Mouse (Mus musculus) testis, adult 2 months (tissue): ENCODE results near the gene Upk1a. TPM values are rescaled to one million over a fixed set of nuclear protein-coding genes. Genes with fewer than 3 reads are reported as not detected.

Experiments used
- H3K27ac ChIP-seq: fragments of 200-500 bp; 2 replicates; pipeline ENCODE4 v1.5.1; 2012; ENCODE audit warnings: low read depth, low read length; ENCODE audit not compliant: control insufficient read depth, insufficient read depth
- H3K27me3 ChIP-seq: fragments of 200-500 bp; 2 replicates; pipeline ENCODE4 v1.6.1; 2012; ENCODE audit warnings: mild to moderate bottlenecking, low read length, moderate library complexity; ENCODE audit not compliant: control insufficient read depth, insufficient read depth
- H3K36me3 ChIP-seq: fragments of 200-500 bp; 2 replicates; pipeline ENCODE4 v1.6.1; 2012; ENCODE audit warnings: mild to moderate bottlenecking, low read length; ENCODE audit not compliant: control insufficient read depth, insufficient read depth
- H3K4me1 ChIP-seq: fragments of 200-500 bp; 2 replicates; pipeline ENCODE4 v1.6.1; 2012; ENCODE audit warnings: low read length; ENCODE audit not compliant: control insufficient read depth, insufficient read depth
- H3K4me3 ChIP-seq: fragments of 200-500 bp; 2 replicates; pipeline ENCODE4 v1.5.1; 2012; ENCODE audit warnings: low read depth, mild to moderate bottlenecking, low read length, moderate library complexity, mixed read lengths; ENCODE audit not compliant: control insufficient read depth
- CTCF ChIP-seq: fragments of 200-500 bp; IDR thresholded peaks from 2 replicates; pipeline ENCODE4 v1.5.1; 2012; ENCODE audit warnings: low read depth, mild to moderate bottlenecking, inconsistent platforms, low read length, moderate library complexity; ENCODE audit not compliant: control insufficient read depth, insufficient read depth, insufficient replicate concordance
- POLR2A ChIP-seq: fragments of 200-500 bp; IDR thresholded peaks from 2 replicates; pipeline ENCODE4 v1.6.1; 2012; ENCODE audit warnings: low read depth, mild to moderate bottlenecking, inconsistent platforms, low read length, moderate library complexity; ENCODE audit not compliant: control insufficient read depth
- polyA plus RNA-seq: library from polyadenylated mRNA; depleted of rRNA; stranded (reverse); fragments of >200 nt; gene quantifications from 2 replicates; pipeline ENCODE4 v1.2.3, GENCODE M21; 2012

Gene Upk1a
- polyA plus RNA-seq, 1 experiment = 6.5 TPM

- no peaks in the 10 kb centered on the region; the same call in 1 of the 2 replicates for H3K4me1 ChIP-seq
Measured at GRCm38 (mm10) chr7:30615049-30615760, 2.6 kb upstream of the Upk1a start.

GRCm38 (mm10) chr7:30614454-30614853 is 1.8 kb upstream of the Upk1a start:
- TF ChIP-seq CTCF = no peak
- TF ChIP-seq POLR2A = no peak
- Histone ChIP-seq H3K4me3 (no peak overlapping the region), H3K4me1 (no peaks in the 10 kb centered on the region; the same call in 1 of the 2 replicates), H3K27ac (no peak overlapping the region), H3K36me3 (no peaks in the 10 kb centered on the region), H3K27me3 (no peaks in the 10 kb centered on the region)

More at GRCm38 (mm10) chr7:30615049-30615760, 2.6 kb upstream of the Upk1a start:
- H3K4me3 ChIP-seq = no peak overlapping the region
- H3K27me3 ChIP-seq = no peaks in the 10 kb centered on the region
- H3K36me3 ChIP-seq = no peaks in the 10 kb centered on the region
- H3K27ac ChIP-seq = peak overlapping the region; percentile 33; the same call in 1 of the 2 replicates
- TF ChIP-seq CTCF (no peak), POLR2A (no peak)

- TF ChIP-seq POLR2A = no peak
- peak; percentile 69 for TF ChIP-seq CTCF
- Histone ChIP-seq H3K27ac (no peak overlapping the region), H3K36me3 (no peaks in the 10 kb centered on the region), H3K4me1 (no peaks in the 10 kb centered on the region; the same call in 1 of the 2 replicates), H3K4me3 (no peak overlapping the region), H3K27me3 (no peaks in the 10 kb centered on the region)
Measured at GRCm38 (mm10) chr7:30613529-30614112, 974 bp upstream of the Upk1a start.

GRCm38 (mm10) chr7:30610043-30610442 is 2.6 kb downstream of the Upk1a start:
- TF ChIP-seq CTCF = no peak
- no peaks in the 10 kb centered on the region for H3K36me3 ChIP-seq
- no peak overlapping the region for H3K27ac ChIP-seq
- H3K4me3 ChIP-seq = no peak overlapping the region
- H3K27me3 ChIP-seq = no peaks in the 10 kb centered on the region
- peaks cover 3% of the 10 kb centered on the region; the same call in 1 of the 2 replicates for H3K4me1 ChIP-seq

- Histone ChIP-seq H3K27ac (no peak overlapping the region), H3K4me1 (peaks cover 3% of the 10 kb centered on the region; the same call in 1 of the 2 replicates)
- no peak for TF ChIP-seq POLR2A
- TF ChIP-seq CTCF = no peak
Measured at GRCm38 (mm10) chr7:30608476-30608875, 4.2 kb downstream of the Upk1a start.

GRCm38 (mm10) chr7:30607706-30608309 is 4.8 kb downstream of the Upk1a start:
- peak; percentile 51; the same call in 1 of the 2 replicates for TF ChIP-seq CTCF
- TF ChIP-seq POLR2A = no peak
- peaks cover 3% of the 10 kb centered on the region; the same call in 1 of the 2 replicates for H3K4me1 ChIP-seq
- H3K27ac ChIP-seq = no peak overlapping the region
- no peak overlapping the region for H3K4me3 ChIP-seq
- no peaks in the 10 kb centered on the region for H3K36me3 ChIP-seq
- no peaks in the 10 kb centered on the region for H3K27me3 ChIP-seq

More at GRCm38 (mm10) chr7:30608476-30608875, 4.2 kb downstream of the Upk1a start:
- no peak overlapping the region for H3K4me3 ChIP-seq
- no peaks in the 10 kb centered on the region for H3K36me3 ChIP-seq
- no peaks in the 10 kb centered on the region for H3K27me3 ChIP-seq

GRCm38 (mm10) chr7:30604944-30605343 is 7.7 kb downstream of the Upk1a start:
- Histone ChIP-seq H3K36me3 (no peaks in the 10 kb centered on the region), H3K4me1 (peaks cover 8% of the 10 kb centered on the region), H3K27ac (no peak overlapping the region), H3K4me3 (no peak overlapping the region), H3K27me3 (no peaks in the 10 kb centered on the region)
- TF ChIP-seq CTCF (no peak), POLR2A (no peak)
